Mouse (Mus musculus): ENCODE results near the gene Gm5930.
"Not testable (repeated sequence)": the region's sequence is repeated elsewhere in the genome, so short reads cannot be mapped to it uniquely, and the experiment has no call there.

Gene Gm5930

DNA sequence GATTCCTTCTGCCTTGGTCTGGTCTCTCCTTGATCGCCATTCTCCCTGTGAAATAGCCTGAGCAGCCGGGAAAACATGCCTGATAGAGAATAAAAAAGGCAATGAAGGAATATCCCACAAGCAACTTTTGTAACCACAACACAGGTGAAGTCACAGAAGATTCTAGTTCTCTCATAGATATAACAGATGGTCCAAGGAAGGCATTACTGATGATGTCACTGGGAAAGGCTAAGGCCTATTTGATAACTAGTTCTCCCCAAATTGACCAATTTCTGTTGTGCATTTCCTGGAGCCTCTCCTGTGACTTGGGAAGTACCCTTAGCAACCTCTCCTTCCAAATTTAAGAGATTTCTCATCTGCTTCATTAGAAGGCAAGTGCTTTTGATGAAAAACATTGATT is at the start of gene Gm5930:
Gene Gm5930 (minus strand): TSS at position 101 of the 400 bp plus-strand sequence.
- not testable (repeated sequence) for DNase-seq (ENCODE audit: low spot score)

DNA sequence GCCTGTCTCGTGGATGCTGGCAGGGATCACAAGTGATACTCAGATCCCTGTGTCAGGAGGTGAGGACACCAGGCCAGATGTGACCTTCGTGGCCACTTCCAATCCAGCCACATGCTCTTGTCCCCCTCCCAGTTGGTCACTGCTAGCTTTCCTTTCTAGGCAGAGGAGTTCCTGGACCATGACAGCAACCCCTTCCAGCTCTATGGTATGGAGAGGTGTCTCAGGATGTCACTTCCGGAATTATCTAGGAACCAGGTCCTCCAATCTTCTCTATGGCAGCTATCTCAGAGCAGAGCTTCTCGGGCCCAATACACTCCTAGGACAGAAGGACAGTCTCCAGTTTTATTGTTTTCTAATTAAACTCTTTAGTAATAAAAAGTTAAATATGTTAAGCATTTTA is 45.8 kb upstream of the Gm5930 start:
- DNase-seq (ENCODE audit: low spot score), result not testable (repeated sequence)

DNA sequence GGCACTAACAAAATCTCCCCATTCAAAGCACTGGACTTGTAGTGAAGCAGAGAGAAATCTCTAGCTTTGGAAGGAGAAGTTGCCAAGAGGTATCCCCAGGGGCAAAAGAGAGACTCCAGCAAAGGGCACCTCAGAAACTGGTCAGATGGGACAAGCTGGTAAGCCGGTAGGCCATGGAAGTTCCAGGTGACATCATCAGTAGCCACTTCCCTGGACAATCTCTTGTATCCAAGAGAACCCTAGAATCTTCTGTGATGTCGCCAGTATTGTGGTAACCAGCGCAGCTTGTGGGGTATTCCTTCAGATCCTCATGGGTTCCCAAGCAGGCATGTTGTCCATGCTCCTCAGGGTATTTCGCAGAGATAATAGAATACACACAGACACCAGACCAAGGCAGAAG is 26.7 kb upstream of the Gm5930 start, which contains the start of gene Gm8229:
Gene Gm8229 (plus strand): TSS at position 301 of the 400 bp plus-strand sequence.
- not testable (repeated sequence) for DNase-seq (ENCODE audit: low spot score)

DNA sequence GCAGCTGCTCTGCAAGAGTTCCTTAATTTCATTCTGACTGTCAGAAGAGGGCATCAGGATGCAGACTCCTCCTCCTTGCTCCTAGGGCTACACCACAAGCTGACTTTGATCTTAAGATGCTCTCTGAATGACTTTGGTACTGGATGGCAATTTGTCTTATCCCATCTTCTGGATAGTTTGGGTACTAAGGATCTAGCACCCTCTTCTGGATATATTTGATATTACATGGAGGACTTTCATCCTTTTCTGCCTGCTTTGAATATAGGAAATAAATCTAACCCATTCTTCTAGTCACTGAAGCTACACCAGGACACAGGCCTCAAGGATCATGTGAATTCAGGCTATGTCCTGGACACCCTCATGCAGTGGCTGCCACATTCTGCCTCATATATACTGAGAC is 23.9 kb upstream of the Gm5930 start:
- peak; percentile 3 for DNase-seq (ENCODE audit: low spot score)

DNA sequence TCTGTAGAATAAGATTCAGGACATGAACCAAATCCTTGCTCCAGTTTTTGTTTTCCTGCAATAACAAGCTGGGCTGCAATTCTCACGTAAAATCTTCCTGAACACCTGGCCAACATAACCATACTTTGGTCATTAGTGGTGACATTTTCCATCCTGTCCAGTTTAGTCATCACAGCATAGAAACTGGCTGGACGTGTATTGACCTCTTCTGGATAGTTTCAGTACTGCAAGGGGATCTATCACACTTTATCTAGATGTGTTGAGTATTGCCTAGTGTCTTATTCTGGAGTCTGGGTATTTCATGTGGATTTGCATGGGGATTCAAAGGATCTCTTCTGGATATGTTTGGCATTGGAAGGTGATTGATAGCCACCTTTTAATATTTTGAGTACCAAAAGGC is 23.0 kb upstream of the Gm5930 start:
- not testable (repeated sequence) for DNase-seq (ENCODE audit: low spot score)

DNA sequence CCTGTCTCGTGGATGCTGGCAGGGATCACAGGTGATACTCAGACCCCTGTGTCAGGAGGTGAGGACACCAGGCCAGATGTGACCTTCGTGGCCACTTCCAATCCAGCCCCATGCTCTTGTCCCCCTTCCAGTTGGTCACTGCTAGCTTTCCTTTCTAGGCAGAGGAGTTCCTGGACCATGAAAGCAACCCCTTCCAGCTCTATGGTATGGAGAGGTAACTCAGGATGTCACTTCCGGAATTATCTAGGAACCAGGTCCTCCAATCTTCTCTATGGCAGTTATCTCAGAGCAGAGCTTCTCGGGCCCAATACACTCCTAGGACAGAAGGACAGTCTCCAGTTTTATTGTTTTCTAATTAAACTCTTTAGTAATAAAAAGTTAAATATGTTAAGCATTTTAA is 26.3 kb downstream of the Gm5930 start:
- not testable (repeated sequence) for DNase-seq (ENCODE audit: low spot score)

DNA sequence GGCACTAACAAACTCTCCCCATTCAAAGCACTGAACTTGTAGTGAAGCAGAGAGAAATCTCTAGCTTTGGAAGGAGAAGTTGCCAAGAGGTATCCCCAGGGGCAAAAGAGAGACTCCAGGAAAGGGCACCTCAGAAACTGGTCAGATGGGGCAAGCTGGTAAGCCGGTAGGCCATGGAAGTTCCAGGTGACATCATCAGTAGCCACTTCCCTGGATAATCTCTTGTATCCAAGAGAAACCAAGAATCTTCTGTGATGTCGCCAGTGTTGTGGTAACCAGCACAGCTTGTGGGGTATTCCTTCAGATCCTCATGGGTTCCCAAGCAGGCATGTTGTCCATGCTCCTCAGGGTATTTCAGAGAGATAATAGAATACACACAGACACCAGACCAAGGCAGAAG is 53.1 kb downstream of the Gm5930 start, which contains the start of gene Gm8220:
Gene Gm8220 (plus strand): TSS at position 301 of the 400 bp plus-strand sequence.
- not testable (repeated sequence) for DNase-seq (ENCODE audit: low spot score)
